Mouse (Mus musculus) inflammation-experienced regulatory T-cells, adult 16 weeks (primary cell): ENCODE measurements around the gene 3110082J24Rik. TPM values are rescaled to one million over a fixed set of nuclear protein-coding genes. Genes with fewer than 3 reads are reported as not detected.

Experiments used
- polyA plus RNA-seq: library from polyadenylated mRNA; unstranded; fragments of 100-300 nt; shearing (Covaris generic); gene quantifications from one replicate; pipeline ENCODE4 v1.2.1, GENCODE M21; 2017

Gene 3110082J24Rik
- not detected for polyA plus RNA-seq

GRCm38 (mm10) chr5:30105668-30106300 lies at the start of gene 3110082J24Rik:
3110082J24Rik (minus strand) TSS chr5:30106086.

GRCm38 (mm10) chr5:30154474-30155394 lies 48.8 kb upstream of the 3110082J24Rik start, which contains the start of the genes Hadha and Hadhb:
Hadha (minus strand) TSS chr5:30155162.
Hadhb (plus strand) TSS chr5:30155248.

GRCm38 (mm10) chr5:30104841-30105667 lies 832 bp downstream of the 3110082J24Rik start, which contains the start of gene Garem2:
Garem2 (plus strand) TSS chr5:30105161.

GRCm38 (mm10) chr5:30072825-30073821 lies 32.8 kb downstream of the 3110082J24Rik start, which contains the start of gene Tyms:
Tyms (minus strand) TSS chr5:30073617.

Other genes starting within 250 kb of the 3110082J24Rik start
- gene Il6, start 93.0 kb downstream of the 3110082J24Rik start, polyA plus RNA-seq = 0.74 TPM
- 57.7 TPM for gene Tyms, start 32.5 kb downstream of the 3110082J24Rik start, polyA plus RNA-seq
- gene Garem2, start 925 bp downstream of the 3110082J24Rik start, polyA plus RNA-seq = not detected
- 120 TPM for gene Hadha, start 49.1 kb upstream of the 3110082J24Rik start, polyA plus RNA-seq
- gene Hadhb, start 49.2 kb upstream of the 3110082J24Rik start, polyA plus RNA-seq = 239 TPM
- gene Adgrf3, start 99.6 kb upstream of the 3110082J24Rik start, polyA plus RNA-seq = not detected
- gene Selenoi, start 126.5 kb upstream of the 3110082J24Rik start, polyA plus RNA-seq = 26.5 TPM
- gene Drc1, start 175.3 kb upstream of the 3110082J24Rik start, polyA plus RNA-seq = 1.0 TPM